Mouse (Mus musculus) c-Kit-positive CD71-positive TER-119-negative erythroid progenitor cells, embryonic 14.5 days (primary cell): ENCODE measurements around the gene Lrrc75a.

Experiments
- DNase-seq: peaks from one replicate; pipeline ENCODE4 v3.0.0-alpha.2; 2013; ENCODE audit warnings: low read depth

Gene Lrrc75a

GRCm38 (mm10) chr11:62591904-62592575 lies 56.3 kb downstream of the Lrrc75a start:
- no peak for DNase-seq

- no peak for DNase-seq
These were observed 57.3 kb downstream of the Lrrc75a start for GRCm38 (mm10) chr11:62591026-62591425.

- no peak for DNase-seq
These were observed 58.9 kb downstream of the Lrrc75a start for GRCm38 (mm10) chr11:62589391-62589790.

GRCm38 (mm10) chr11:62587034-62587433 lies 61.3 kb downstream of the Lrrc75a start:
- DNase-seq, result no peak

GRCm38 (mm10) chr11:62584671-62585206 lies 63.6 kb downstream of the Lrrc75a start:
- no peak for DNase-seq

GRCm38 (mm10) chr11:62583031-62583430 lies 65.3 kb downstream of the Lrrc75a start:
- DNase-seq, result no peak

GRCm38 (mm10) chr11:62576530-62577152 lies 71.7 kb downstream of the Lrrc75a start:
- DNase-seq, result no peak

GRCm38 (mm10) chr11:62575659-62576438 lies 72.5 kb downstream of the Lrrc75a start:
- DNase-seq, result no peak

GRCm38 (mm10) chr11:62575297-62575658 lies 73.0 kb downstream of the Lrrc75a start:
- DNase-seq, result peak; percentile 73

- DNase-seq, result no peak
These were observed 73.6 kb downstream of the Lrrc75a start for GRCm38 (mm10) chr11:62574703-62575085.

GRCm38 (mm10) chr11:62573959-62574702 lies 74.2 kb downstream of the Lrrc75a start, which contains the start of gene Trpv2:
Gene Trpv2, plus strand, starts transcription at chr11:62574486.
- DNase-seq, result no peak

GRCm38 (mm10) chr11:62568300-62568699 lies 80.0 kb downstream of the Lrrc75a start:
- no peak for DNase-seq

GRCm38 (mm10) chr11:62566211-62566610 lies 82.1 kb downstream of the Lrrc75a start:
- no peak for DNase-seq

- no peak for DNase-seq
These were observed 82.6 kb downstream of the Lrrc75a start for GRCm38 (mm10) chr11:62565747-62566146.

GRCm38 (mm10) chr11:62563590-62563989 lies 84.7 kb downstream of the Lrrc75a start:
- DNase-seq, result no peak

- no peak for DNase-seq
These were observed 87.8 kb downstream of the Lrrc75a start for GRCm38 (mm10) chr11:62560463-62561016.

GRCm38 (mm10) chr11:62558961-62559646 lies 89.2 kb downstream of the Lrrc75a start:
- DNase-seq, result no peak

GRCm38 (mm10) chr11:62558152-62558551 lies 90.2 kb downstream of the Lrrc75a start:
- no peak for DNase-seq

GRCm38 (mm10) chr11:62557205-62557604 lies 91.1 kb downstream of the Lrrc75a start:
- no peak for DNase-seq

GRCm38 (mm10) chr11:62555896-62556412 lies 92.4 kb downstream of the Lrrc75a start:
- DNase-seq, result no peak
